Mouse (Mus musculus): ENCODE results near the gene Tmem132b.

Gene Tmem132b

GRCm38 (mm10) chr5:125515006-125515405 is 16.6 kb upstream of the Tmem132b start:
- no peak for DNase-seq (ENCODE audit: inconsistent ontology term)

GRCm38 (mm10) chr5:125518640-125519039 is 12.9 kb upstream of the Tmem132b start:
- DNase-seq (ENCODE audit: inconsistent ontology term) = no peak

GRCm38 (mm10) chr5:125520930-125521590 is 10.5 kb upstream of the Tmem132b start:
- DNase-seq (ENCODE audit: inconsistent ontology term) = no peak

GRCm38 (mm10) chr5:125523361-125523760 is 8.2 kb upstream of the Tmem132b start:
- DNase-seq (ENCODE audit: inconsistent ontology term) = no peak

- DNase-seq (ENCODE audit: inconsistent ontology term) = no peak
These were observed 6.1 kb upstream of the Tmem132b start for GRCm38 (mm10) chr5:125525516-125525915.

GRCm38 (mm10) chr5:125526464-125526863 is 5.1 kb upstream of the Tmem132b start:
- DNase-seq (ENCODE audit: inconsistent ontology term) = no peak

- DNase-seq (ENCODE audit: inconsistent ontology term) = no peak
These were observed 2.5 kb upstream of the Tmem132b start for GRCm38 (mm10) chr5:125529109-125529508.

GRCm38 (mm10) chr5:125532191-125532544 is 594 bp downstream of the Tmem132b start:
- DNase-seq (ENCODE audit: inconsistent ontology term) = peak; percentile 51

GRCm38 (mm10) chr5:125532545-125533224 is 1.1 kb downstream of the Tmem132b start:
- no peak for DNase-seq (ENCODE audit: inconsistent ontology term)

GRCm38 (mm10) chr5:125533225-125533900 is 1.8 kb downstream of the Tmem132b start:
- DNase-seq (ENCODE audit: inconsistent ontology term) = no peak

- DNase-seq (ENCODE audit: inconsistent ontology term) = no peak
These were observed 2.6 kb downstream of the Tmem132b start for GRCm38 (mm10) chr5:125534168-125534610.

GRCm38 (mm10) chr5:125534611-125535324 is 3.2 kb downstream of the Tmem132b start:
- no peak for DNase-seq (ENCODE audit: inconsistent ontology term)

GRCm38 (mm10) chr5:125545090-125545489 is 13.5 kb downstream of the Tmem132b start:
- no peak for DNase-seq (ENCODE audit: inconsistent ontology term)

GRCm38 (mm10) chr5:125546293-125546692 is 14.7 kb downstream of the Tmem132b start:
- DNase-seq (ENCODE audit: inconsistent ontology term) = no peak

- DNase-seq (ENCODE audit: inconsistent ontology term) = no peak
These were observed 18.3 kb downstream of the Tmem132b start for GRCm38 (mm10) chr5:125549750-125550489.

- no peak for DNase-seq (ENCODE audit: inconsistent ontology term)
These were observed 24.2 kb downstream of the Tmem132b start for GRCm38 (mm10) chr5:125555732-125556131.

- DNase-seq (ENCODE audit: inconsistent ontology term) = no peak
These were observed 31.9 kb downstream of the Tmem132b start for GRCm38 (mm10) chr5:125563492-125563891.

- DNase-seq (ENCODE audit: inconsistent ontology term) = no peak
These were observed 34.2 kb downstream of the Tmem132b start for GRCm38 (mm10) chr5:125565725-125566124.

- no peak for DNase-seq (ENCODE audit: inconsistent ontology term)
These were observed 36.9 kb downstream of the Tmem132b start for GRCm38 (mm10) chr5:125568457-125568856.

- DNase-seq (ENCODE audit: inconsistent ontology term) = no peak
These were observed 40.4 kb downstream of the Tmem132b start for GRCm38 (mm10) chr5:125572011-125572410.

GRCm38 (mm10) chr5:125574886-125575285 is 43.3 kb downstream of the Tmem132b start:
- DNase-seq (ENCODE audit: inconsistent ontology term) = no peak
